Mouse (Mus musculus): ENCODE results near the gene Tmem94.

- no peak for TF ChIP-seq GATA1 (IDR thresholded peaks at IDR 0.05; ENCODE audit: borderline replicate concordance, low read length)
- no peak for TF ChIP-seq FLI1 (IDR thresholded peaks at IDR 0.05; ENCODE audit: low read length)
These were observed 63.8 kb downstream of the Tmem94 start for GRCm38 (mm10) chr11:115829036-115829435.

Data from megakaryocyte, embryonic 14.5 days (primary cell).